Mouse (Mus musculus): ENCODE results near the gene C2cd2.
A peak's percentile ranks its signal among the peaks of the same experiment; 100 is the strongest.
"Not testable (repeated sequence)": the region's sequence is repeated elsewhere in the genome, so short reads cannot be mapped to it uniquely, and the experiment has no call there.

Gene C2cd2

DNA sequence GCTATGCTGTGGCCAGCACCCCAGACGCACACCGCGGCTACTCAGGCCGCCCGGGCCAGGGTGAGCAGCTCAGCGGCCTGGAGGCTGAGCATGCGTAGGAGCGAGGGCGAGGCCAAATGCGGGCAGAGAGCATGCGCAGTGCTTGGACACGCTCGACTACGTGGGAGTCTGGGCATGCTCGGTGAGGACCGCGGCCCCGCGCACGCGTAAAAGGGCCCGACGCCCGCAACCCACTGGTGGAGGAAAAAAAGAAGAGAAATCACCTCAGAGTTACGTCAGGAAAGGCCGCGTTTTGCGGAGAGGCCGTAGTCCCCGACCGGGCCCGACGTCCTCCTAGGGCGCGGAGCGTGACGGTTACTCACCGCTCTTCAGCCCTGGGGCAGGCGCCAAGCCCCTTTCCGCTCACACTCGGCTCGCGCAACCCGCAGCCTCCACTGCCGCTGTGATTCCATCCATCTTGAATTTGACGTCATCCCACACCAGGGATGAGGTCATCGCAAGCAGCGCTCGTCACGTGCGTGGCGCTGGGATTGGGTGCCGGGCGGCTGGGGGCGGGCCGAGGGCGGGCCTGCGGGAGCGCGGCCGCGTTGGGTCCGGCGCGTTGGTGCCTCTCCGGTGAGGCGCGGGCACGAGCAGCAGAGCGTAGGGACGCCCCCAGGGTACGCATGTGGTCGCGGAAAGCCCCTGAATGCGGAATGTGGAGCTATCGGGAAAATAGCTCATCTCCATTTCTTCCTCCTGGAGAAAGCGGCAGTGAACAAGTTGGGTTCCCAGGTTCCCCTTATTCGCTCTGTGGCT lies at the start of gene C2cd2, which contains the start of gene Zbtb21:
TSS of gene C2cd2 (minus strand) at position 448 of the 798 bp plus-strand sequence.
TSS of gene Zbtb21 (minus strand) at position 472 of the 798 bp plus-strand sequence.
- peak; percentile 97 to 98 for DNase-seq

DNA sequence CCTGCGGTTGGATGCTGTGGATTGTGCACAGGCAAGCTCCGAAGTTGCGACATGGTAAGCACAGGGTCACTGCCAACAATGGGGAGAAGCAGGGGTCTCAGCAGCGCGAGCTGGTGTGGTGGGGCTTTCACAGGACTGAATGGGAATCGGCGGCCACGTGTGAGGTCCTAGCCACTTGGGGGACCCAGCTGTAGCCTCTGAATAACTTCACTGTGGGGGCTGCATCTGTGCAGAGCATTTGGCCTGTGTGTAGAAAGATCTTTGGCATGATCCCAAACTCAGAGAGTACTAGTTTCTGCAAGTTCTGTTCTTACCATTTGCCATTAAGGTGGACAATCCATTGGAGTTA lies 35.0 kb upstream of the C2cd2 start:
- not testable (repeated sequence) for DNase-seq

DNA sequence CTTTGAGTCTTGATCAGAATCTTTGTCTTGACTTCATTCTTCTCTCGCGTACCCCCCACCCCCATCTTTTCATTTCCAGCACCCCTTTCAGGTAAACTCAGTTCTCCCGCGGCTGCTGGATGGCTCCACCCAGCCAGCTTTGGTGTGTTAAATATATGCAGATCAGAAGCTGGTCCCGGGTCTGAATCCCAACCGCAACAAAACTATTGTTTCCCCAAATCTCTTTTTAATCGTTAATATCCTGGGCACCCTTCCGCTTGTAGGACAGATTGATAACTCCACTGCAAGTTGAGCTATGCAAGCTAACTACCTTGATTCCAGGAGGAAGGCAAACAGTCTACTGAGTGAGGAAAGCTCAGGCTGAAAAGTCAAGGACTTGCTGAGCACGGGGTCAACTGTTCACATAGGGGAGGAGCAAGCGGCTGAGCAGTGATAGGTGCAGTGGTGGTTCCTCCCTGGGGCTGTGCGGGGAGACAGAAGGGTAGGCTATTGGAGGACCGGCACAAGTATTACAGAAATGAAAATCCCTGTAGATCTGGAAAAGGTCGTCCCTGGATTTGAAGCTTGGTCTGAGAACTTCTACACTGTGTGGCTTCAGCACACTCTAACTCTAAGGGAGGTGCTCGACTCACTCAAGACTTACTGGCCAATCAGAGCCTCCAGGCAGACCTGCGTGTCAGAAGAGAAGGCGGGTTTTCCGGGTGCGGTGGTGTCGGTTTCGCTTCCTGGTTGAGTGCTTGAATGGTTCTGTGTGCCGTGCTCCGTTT lies 34.4 kb upstream of the C2cd2 start, which contains the start of gene B230307C23Rik:
TSS of gene B230307C23Rik (plus strand) at position 700 of the 767 bp plus-strand sequence.
- peak; percentile 91 to 93 for DNase-seq

DNA sequence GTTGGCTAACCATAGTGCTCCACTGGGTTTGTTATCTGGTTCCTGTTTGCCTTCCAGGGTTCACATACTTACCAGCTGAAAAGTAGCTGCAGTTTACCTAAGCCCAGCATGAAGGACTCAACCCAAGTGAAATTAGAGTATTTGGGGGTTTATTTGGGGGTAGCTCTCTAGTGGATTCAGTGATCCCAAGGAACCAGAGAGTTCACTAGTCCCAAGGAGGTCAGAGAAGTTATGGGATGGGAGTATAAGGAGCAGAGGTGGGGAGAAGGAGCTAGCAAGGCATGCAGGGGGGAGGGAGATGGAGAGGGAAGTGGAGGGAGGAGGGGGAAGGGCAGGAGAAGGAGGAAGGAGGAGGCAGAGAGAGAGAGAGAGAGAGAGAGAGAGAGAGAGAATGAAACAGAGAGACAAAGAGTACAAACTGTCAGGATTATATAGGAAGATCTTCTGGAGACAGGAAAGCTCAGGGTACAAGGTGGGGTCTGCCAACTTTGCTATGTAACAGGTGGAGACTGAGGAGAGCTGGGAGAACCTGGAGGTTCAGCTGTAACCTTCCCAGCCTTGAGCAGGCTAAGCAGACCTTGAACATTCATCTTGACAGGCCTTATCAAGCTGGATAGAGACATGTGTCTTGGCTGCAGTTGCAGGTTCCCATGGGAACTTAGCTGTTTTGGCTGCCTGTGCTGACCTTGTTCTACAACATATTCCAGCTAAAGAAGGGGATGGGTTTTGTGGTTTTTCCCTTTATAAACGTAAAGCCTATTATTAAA lies 33.6 kb upstream of the C2cd2 start:
- no peak for DNase-seq

DNA sequence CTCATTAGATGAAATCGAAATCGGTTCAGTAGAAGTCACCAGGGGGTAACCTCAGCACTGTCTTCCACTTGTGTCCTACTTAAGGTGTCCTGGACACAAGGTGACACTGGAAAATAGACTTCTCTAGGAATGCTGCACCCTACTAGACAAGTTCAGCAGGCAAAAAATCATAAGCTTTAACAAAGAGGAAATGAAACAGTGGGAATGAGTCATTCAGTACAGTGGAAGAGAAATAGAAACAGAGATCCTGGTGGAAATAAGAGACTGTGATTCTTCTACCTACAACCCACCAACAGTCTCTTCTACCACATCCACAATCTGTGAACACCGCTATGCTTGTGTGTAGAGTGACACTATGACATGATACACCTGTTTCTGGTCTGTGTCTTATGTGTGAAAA lies 30.1 kb upstream of the C2cd2 start:
- DNase-seq = not testable (repeated sequence)

DNA sequence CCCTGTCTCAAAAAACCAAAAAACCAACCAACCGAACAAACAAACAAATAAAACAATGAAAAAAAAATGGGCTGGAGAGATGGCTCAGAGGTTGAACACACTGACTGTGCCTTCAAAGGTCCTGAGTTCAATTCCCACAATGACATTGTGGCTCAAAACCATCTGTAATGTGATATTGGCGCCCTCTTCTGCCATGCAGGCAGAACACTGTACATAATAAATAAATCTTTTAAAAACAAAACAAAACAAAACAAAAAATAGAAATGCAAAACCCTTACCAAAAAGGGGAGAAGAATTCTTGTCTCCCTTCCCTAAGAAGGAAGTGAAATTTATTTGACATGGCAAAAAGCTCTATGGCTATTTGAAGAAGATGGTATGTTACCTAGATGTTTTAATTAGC lies 29.1 kb upstream of the C2cd2 start:
- DNase-seq = peak in 1 of 2 experiments; percentile 14

DNA sequence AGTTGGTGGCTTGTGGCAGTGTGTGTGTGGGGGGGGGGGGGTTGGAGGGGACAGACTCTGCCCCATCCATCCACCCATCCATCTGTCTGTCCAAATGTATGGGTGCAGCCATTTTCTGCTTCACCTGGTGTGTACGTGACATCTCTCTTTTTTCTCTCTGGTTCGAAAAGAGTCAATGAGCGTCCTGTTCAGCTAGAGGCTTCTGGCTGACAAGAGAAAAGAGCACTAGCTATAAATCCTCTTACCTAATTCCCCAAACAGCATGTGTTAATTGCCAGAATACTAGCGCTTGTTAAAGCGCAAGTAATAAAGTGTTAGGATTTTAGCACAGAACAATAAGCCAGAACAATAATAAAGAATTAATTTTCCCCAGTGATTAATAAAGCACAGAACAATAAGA lies 22.2 kb upstream of the C2cd2 start:
- DNase-seq = no peak

DNA sequence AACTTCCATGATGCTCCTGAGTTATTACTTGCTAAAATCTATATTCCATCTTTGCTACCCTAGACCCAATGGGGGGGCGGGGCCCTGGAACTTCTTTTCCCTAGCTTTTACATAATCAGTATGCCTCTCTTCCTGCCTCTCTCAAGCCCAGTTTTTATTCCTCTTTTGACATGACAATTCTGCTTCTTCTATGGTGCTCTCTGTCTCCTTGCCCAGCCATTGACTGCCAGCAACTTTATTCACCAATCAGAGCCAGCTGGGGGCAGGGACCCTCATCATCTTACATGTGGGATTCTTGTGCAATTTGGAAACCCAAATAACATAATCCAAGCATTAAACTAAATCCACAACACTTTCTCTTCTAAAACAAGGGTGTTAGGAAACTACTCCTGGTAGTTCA lies 19.0 kb upstream of the C2cd2 start:
- no peak for DNase-seq

DNA sequence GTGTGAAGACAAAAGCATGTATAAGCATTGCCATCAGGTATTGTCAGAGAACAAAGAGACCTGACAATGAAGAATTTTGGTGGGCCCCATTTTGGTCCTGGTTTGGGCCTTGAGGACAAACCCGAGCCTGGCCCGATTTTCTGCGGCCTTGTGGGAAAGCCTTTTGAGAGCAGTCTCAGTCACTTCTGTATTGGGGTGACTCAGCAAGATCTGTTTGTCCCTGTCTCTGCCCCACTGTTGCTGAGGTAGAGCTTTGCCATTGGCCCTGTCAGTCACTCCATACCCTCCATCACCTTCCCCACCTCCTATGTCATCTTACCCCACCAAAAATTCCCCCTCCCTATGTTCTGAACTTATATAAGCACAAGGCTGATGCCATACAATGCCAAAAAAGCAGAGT lies 15.3 kb upstream of the C2cd2 start:
- no peak for DNase-seq

DNA sequence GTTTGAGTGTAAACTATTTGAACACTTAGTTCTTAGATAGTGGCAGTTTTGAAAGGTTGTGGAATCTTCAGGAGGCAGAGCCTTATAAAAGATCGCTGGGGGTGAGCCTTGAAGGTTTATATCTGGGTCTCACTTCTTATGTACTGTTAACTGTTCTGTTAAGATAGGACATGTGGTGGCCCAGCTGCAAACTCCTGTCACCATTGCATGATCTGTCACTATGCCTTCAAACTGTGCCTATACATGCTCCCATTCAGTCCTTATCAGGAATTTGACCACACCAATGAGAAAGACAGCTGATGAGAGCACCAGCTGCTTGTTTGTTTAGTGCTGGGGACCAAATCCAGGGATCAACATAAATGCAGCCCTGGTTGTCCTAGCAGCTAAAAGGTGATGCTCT lies 14.9 kb upstream of the C2cd2 start:
- no peak for DNase-seq

DNA sequence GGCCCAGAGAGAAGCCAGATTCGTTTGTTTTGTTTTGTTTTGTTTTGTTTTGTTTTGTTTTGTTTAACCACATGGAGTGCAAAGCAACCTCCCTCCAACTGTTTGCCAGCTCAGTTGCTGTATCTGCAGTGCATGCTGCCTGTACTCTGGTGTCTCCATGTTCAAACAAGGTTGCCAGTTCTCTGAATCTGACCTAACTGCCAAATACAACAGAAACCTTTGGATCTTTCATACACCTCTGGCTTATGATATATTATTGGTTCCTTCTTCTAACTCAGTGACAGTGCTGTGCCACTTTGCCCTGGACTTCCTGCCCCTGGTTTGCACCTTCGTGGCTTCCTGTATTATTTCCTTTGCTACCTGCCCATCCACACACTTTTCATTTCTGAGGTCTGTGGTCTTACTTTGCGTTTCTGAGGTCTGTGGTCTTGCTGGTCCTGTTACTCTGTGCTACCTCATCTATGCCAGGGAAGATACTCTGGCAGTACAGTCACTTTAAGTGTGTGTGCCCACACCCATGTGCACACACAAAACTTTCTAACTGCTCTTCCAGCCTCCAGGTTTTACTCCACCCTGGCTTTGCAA lies 1.6 kb upstream of the C2cd2 start:
- no peak for DNase-seq

DNA sequence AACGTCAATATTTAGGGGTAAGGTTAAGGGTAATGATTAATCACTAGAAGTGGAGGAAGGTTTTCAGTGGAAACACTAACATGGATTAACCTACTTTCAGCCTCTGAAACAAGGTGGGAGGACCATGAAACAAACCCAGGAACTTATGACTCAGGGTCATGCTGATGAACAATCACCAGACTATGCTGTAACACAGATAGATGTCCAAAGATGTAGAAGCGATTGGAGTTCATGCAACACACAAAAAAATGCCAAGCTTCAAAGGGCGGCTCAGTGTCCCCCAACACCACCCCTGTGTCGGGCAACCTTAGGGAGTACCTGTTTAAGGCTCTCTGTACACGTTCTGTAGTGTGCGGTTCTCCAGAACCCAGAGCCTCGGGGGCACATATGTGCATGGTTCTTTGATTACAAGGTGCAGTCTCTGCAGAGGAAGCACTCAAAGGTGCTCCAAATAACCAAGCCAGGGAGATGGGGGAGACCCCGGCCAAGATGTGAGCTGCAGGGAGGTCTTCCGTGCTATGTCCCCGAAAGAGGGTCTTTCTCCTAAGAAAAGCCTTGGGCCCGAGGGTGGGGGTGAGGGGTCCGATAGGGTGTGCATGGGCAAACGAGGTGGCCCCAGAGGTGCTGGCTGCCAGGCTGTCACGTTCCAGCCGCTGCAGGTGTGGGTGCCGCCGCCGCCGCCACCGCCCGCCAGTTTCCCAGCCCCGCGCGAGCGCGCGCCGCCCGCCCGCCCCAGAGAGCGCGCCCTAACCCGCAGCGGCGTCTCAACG lies 832 bp downstream of the C2cd2 start:
- peak in 1 of 2 experiments; percentile 45 for DNase-seq

DNA sequence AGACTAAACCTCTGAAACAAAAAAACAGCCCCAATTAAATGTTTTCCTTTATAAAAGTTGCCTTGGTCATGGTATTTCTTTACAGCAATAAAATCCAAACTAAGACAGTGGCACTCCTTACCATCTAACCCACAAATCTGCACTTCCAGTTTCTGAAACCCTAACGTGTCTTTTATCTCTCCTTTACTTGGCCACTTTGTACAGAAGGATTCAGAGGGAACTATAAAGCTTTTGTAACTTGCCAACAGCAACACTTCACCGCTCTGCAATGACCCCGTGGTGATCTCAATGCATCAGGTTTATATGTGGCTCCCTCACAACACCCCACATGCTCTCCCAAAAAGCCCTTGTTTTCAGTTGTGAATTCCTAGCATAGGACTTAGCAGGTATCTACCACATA lies 2.0 kb downstream of the C2cd2 start:
- no peak for DNase-seq

DNA sequence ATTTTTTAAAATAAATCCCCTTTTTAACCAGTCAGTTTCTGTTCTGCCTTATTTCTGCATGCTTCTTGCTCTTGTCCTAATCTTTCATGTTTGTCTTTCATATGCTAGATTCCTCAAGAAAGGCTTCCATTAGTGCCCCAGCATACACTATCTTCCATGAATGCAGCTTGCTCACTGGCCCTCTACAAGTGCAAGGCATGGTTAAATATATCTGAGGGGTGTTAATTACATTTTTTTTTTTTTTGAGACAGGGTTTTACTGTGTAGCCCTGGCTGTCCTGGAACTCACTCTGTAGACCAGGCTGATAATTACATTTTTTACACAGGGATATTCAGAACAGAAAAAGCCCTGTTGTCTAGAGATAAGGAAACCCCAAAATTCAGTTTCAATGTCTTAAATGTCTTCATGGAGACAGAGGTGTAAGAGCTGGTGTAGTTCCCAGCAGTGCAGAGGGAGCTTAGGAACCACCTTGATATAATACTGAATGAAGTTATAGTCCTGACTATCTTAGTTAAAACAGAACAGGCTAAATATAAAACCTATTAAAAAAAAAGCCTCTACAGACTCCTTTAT lies 3.9 kb downstream of the C2cd2 start:
- no peak for DNase-seq

DNA sequence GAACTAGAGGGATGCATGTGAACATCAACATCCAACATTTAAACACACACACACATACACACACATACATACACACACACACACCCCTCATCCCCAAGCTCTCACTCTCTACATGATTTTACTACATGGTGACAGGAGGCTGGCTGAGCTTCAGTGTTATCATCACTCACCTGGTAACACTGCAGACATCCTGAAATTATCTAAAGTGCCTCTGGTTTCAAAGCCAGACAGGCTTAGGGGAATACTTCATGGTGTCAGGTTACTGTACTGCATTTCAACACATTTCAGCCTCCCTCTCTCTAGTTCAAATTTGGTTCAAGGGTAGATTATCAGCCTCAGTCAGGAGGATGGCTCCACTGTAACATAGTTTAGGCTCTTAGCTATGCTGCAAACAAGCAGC lies 4.8 kb downstream of the C2cd2 start:
- DNase-seq = no peak

DNA sequence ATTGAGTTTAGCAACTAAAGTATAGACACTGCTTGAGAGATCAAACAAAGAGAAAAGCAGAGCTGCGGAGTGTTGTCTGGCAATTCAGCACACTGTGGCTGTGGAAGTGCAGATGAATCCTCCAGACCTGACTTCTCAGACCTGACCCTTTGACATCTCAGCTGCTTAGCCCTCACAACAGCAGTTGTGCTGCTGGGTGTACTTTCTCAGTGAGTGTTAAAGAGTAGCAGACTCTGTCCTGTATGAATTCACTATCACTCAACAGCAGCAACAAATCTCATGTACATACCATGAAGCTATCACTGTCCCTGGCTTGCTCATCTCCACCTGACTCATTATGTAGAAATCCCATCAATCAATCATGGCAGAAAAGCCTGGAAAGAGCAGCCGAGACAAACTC lies 6.4 kb downstream of the C2cd2 start:
- no peak for DNase-seq

DNA sequence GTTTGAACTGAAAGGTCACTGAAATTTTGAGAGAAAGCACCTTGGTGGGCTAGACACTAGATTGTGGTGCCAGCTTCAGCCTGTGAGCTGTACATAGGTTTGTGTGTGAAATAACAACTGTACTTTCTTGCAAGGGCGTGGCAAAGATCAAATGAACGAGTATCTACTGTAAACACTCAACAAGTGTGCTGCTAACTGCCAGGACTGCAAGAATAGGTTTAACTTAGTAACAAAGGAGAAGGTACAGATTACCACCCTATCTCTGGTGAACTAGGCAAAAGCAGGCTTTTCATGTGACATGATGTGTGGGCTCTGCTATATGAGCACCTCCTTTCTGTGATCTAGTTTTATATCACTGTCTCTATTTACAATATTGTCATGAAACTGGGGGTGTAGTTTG lies 9.1 kb downstream of the C2cd2 start:
- DNase-seq = no peak

DNA sequence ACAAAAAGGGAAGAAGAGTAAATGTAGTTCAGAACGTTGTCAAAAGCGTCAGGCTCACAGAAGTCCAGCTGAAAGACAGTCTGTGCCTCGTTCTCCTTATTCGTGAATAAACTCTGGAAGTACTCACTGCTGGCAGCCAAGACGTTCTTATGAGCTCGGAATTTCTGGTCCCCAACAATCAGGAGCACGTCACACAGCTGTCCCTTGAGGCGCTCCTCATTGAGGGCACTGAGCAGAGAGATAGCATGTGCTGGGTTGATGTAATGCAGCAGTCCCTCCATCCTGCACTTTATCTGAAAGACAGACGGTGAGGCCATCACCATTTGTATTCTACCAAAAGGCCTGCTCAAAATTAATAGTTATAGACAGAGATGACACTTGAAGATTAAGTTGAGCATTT lies 9.6 kb downstream of the C2cd2 start:
- no peak for DNase-seq

DNA sequence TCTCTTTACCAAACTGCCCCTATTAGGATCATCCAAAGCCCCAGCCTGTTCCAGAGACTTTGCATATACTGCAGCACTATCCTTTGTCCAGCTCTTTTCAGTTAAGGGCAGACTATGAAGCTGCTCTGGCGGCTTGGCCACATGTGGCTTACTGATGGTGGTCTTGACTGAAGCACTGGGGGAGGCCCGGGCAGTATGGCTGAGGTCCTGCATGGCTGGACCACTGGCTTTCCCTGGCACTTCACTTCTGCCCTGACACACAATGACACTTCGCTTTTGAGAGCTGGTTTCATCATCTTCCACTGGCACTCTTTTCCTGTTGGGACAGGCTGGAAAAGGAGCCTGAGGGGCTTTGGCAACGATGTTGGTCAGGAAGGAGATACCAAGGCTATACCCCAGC lies 10.0 kb downstream of the C2cd2 start:
- no peak for DNase-seq

DNA sequence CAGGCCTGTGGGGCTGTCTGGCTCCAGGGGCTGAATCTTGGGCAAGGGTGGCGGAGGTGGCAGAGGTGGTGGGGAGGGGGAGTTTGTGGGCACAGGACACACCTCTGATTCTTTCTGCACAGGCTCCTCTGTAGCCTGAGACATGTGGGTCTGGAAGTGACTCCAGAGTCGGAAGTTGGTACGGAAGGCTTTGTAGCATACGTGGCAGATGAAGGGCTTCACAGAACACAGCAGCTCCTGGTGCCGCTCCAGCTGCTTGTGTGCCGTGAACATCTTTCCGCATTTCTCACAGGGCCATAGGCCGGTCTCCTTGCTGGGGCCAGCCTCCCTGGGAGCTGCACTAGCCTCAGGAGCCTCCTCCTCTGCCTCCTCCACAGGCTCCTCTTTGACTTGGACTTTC lies 12.3 kb downstream of the C2cd2 start:
- no peak for DNase-seq

DNA sequence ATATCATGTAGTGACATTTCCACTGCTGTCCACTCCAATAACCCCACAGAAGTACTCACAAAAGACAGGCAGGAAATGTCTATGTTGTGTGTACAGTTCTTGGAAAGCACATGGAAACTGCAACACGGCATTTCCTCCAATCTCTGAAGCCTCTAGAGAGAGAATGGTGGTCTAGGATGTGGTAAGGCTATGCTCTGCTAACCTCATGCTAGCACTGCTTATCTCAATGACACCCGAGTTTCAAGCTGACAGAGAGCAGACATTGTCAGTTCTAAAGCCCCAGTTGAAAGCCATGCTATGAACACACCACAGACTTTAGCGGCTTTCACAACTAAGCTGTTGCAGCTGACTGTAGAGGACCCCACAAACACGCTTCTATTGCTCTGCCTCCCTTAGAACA lies 13.6 kb downstream of the C2cd2 start:
- no peak for DNase-seq

DNA sequence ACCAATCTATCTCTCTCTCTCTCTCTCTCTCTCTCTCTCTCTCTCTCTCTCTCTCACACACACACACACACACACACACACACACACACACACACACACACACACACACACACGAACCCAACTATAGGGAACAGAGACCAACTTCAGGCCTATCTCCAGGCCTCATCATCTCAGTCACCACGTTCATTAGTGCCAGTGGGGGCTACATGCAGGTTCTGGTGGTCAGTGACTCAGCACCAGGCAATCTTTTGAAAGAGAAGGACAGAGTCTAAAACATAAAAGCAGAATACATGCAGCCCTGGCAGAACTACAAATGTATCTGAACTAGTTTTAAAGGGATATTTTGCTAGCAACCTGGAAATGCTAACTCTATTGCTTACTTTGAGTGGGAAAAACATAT lies 15.4 kb downstream of the C2cd2 start:
- not testable (repeated sequence) for DNase-seq
